Mouse (Mus musculus): ENCODE data around the gene Hoxc6. TPM values are rescaled to one million over a fixed set of nuclear protein-coding genes. Genes with fewer than 3 reads are reported as not detected.

Hoxc6 gene
- polyA plus RNA-seq (2015; fragmentation: Nextera tagmentation; extraction: Ambion mirVana): not detected in 2 replicates

GRCm38 (mm10) chr15:102997939-102998355 is at the start of gene Hoxc6:
TSS of gene Hoxc6 (plus strand) at chr15:102998257.
- H3K4me1 ChIP-seq (replicated peaks; ENCODE audit: control insufficient read depth, insufficient read depth, low read length): peaks cover 10% of the 10 kb centered on the region
- H3K36me3 ChIP-seq (ENCODE audit: control insufficient read depth, insufficient read depth): no peaks in the 10 kb centered on the region
- peaks cover 93% of the 10 kb centered on the region for H3K27me3 ChIP-seq (replicated peaks; ENCODE audit: control insufficient read depth, insufficient read depth, low read length)
- no peak within 1 kb of the TSS; the same call in 1 of the 2 replicates for H3K9ac ChIP-seq (replicated peaks; ENCODE audit: low read depth, low read length)
- ATAC-seq: no peak
- H3K27ac ChIP-seq (ENCODE audit: low read length): no peak within 1 kb of the TSS
- peak within 1 kb of the TSS; percentile 41 for H3K4me3 ChIP-seq (replicated peaks; ENCODE audit: low read length)
- H3K4me2 ChIP-seq (ENCODE audit: low read length): peak within 1 kb of the TSS; percentile 57
- 1% methylated on average over 19 of the region's 19 CpGs for WGBS
- H3K9me3 ChIP-seq (ENCODE audit: control insufficient read depth, low read length): no peaks in the 10 kb centered on the region

- 7% methylated on average over 2 of the region's 2 CpGs for WGBS
These were observed 49.2 kb upstream of the Hoxc6 start for GRCm38 (mm10) chr15:102948842-102949241.

GRCm38 (mm10) chr15:102949696-102950095 is 48.4 kb upstream of the Hoxc6 start:
- no peaks in the 10 kb centered on the region for H3K36me3 ChIP-seq (ENCODE audit: control insufficient read depth, insufficient read depth)

More at GRCm38 (mm10) chr15:102948842-102949241, 49.2 kb upstream of the Hoxc6 start:
- no peak for ATAC-seq
- H3K4me3 ChIP-seq (replicated peaks; ENCODE audit: low read length): no peak overlapping the region
- H3K9ac ChIP-seq (replicated peaks; ENCODE audit: low read depth, low read length): no peak overlapping the region
- no peak overlapping the region for H3K4me2 ChIP-seq (ENCODE audit: low read length)
- H3K27ac ChIP-seq (ENCODE audit: low read length): no peak overlapping the region
- no peaks in the 10 kb centered on the region for H3K9me3 ChIP-seq (ENCODE audit: control insufficient read depth, low read length)
- H3K4me1 ChIP-seq (replicated peaks; ENCODE audit: control insufficient read depth, insufficient read depth, low read length): no peaks in the 10 kb centered on the region
- no peaks in the 10 kb centered on the region for H3K36me3 ChIP-seq (ENCODE audit: control insufficient read depth, insufficient read depth)
- peaks cover 93% of the 10 kb centered on the region for H3K27me3 ChIP-seq (replicated peaks; ENCODE audit: control insufficient read depth, insufficient read depth, low read length)

GRCm38 (mm10) chr15:102950877-102951276 is 47.2 kb upstream of the Hoxc6 start:
- H3K9me3 ChIP-seq (ENCODE audit: control insufficient read depth, low read length): no peaks in the 10 kb centered on the region
- no peak for ATAC-seq
- no peak overlapping the region for H3K4me3 ChIP-seq (replicated peaks; ENCODE audit: low read length)
- peaks cover 86% of the 10 kb centered on the region for H3K27me3 ChIP-seq (replicated peaks; ENCODE audit: control insufficient read depth, insufficient read depth, low read length)
- no peaks in the 10 kb centered on the region for H3K36me3 ChIP-seq (ENCODE audit: control insufficient read depth, insufficient read depth)
- H3K4me2 ChIP-seq (ENCODE audit: low read length): no peak overlapping the region
- WGBS: 17% methylated on average over 2 of the region's 2 CpGs
- no peak overlapping the region for H3K9ac ChIP-seq (replicated peaks; ENCODE audit: low read depth, low read length)
- H3K4me1 ChIP-seq (replicated peaks; ENCODE audit: control insufficient read depth, insufficient read depth, low read length): no peaks in the 10 kb centered on the region
- H3K27ac ChIP-seq (ENCODE audit: low read length): no peak overlapping the region

More at GRCm38 (mm10) chr15:102949696-102950095, 48.4 kb upstream of the Hoxc6 start:
- Histone ChIP-seq H3K9me3 (ENCODE audit: control insufficient read depth, low read length) (no peaks in the 10 kb centered on the region), H3K27me3 (replicated peaks; ENCODE audit: control insufficient read depth, insufficient read depth, low read length) (peaks cover 93% of the 10 kb centered on the region), H3K27ac (ENCODE audit: low read length) (no peak overlapping the region), H3K4me1 (replicated peaks; ENCODE audit: control insufficient read depth, insufficient read depth, low read length) (no peaks in the 10 kb centered on the region), H3K9ac (replicated peaks; ENCODE audit: low read depth, low read length) (no peak overlapping the region), H3K4me2 (ENCODE audit: low read length) (no peak overlapping the region), H3K4me3 (replicated peaks; ENCODE audit: low read length) (no peak overlapping the region)
- WGBS: 1% methylated on average over 20 of the region's 20 CpGs
- no peak for ATAC-seq

- Histone ChIP-seq H3K9ac (replicated peaks; ENCODE audit: low read depth, low read length) (no peak overlapping the region), H3K4me3 (replicated peaks; ENCODE audit: low read length) (no peak overlapping the region), H3K4me2 (ENCODE audit: low read length) (no peak overlapping the region), H3K9me3 (ENCODE audit: control insufficient read depth, low read length) (no peaks in the 10 kb centered on the region), H3K27ac (ENCODE audit: low read length) (no peak overlapping the region), H3K27me3 (replicated peaks; ENCODE audit: control insufficient read depth, insufficient read depth, low read length) (peaks cover 84% of the 10 kb centered on the region), H3K36me3 (ENCODE audit: control insufficient read depth, insufficient read depth) (no peaks in the 10 kb centered on the region), H3K4me1 (replicated peaks; ENCODE audit: control insufficient read depth, insufficient read depth, low read length) (no peaks in the 10 kb centered on the region)
- no peak for ATAC-seq
- WGBS: 4% methylated on average over 6 of the region's 6 CpGs
These were observed 44.5 kb upstream of the Hoxc6 start for GRCm38 (mm10) chr15:102953561-102953960.

GRCm38 (mm10) chr15:102954192-102955006 is 43.7 kb upstream of the Hoxc6 start, which contains the start of gene Hoxc11:
TSS of gene Hoxc11 (plus strand) at chr15:102954427.
- ATAC-seq: no peak
- Histone ChIP-seq H3K9me3 (ENCODE audit: control insufficient read depth, low read length) (no peaks in the 10 kb centered on the region), H3K9ac (replicated peaks; ENCODE audit: low read depth, low read length) (no peak within 1 kb of the TSS), H3K4me2 (ENCODE audit: low read length) (no peak within 1 kb of the TSS), H3K4me1 (replicated peaks; ENCODE audit: control insufficient read depth, insufficient read depth, low read length) (no peaks in the 10 kb centered on the region), H3K4me3 (replicated peaks; ENCODE audit: low read length) (no peak within 1 kb of the TSS), H3K36me3 (ENCODE audit: control insufficient read depth, insufficient read depth) (no peaks in the 10 kb centered on the region), H3K27ac (ENCODE audit: low read length) (no peak within 1 kb of the TSS), H3K27me3 (replicated peaks; ENCODE audit: control insufficient read depth, insufficient read depth, low read length) (peaks cover 81% of the 10 kb centered on the region)
- under 1% methylated on average over 57 of the region's 57 CpGs for WGBS

GRCm38 (mm10) chr15:102955007-102955382 is 43.1 kb upstream of the Hoxc6 start:
- no peaks in the 10 kb centered on the region for H3K9me3 ChIP-seq (ENCODE audit: control insufficient read depth, low read length)
- no peak overlapping the region for H3K27ac ChIP-seq (ENCODE audit: low read length)
- peaks cover 82% of the 10 kb centered on the region for H3K27me3 ChIP-seq (replicated peaks; ENCODE audit: control insufficient read depth, insufficient read depth, low read length)
- no peaks in the 10 kb centered on the region for H3K36me3 ChIP-seq (ENCODE audit: control insufficient read depth, insufficient read depth)
- H3K4me3 ChIP-seq (replicated peaks; ENCODE audit: low read length): no peak overlapping the region
- WGBS: 0% methylated on average over 28 of the region's 28 CpGs
- no peak for ATAC-seq
- H3K4me1 ChIP-seq (replicated peaks; ENCODE audit: control insufficient read depth, insufficient read depth, low read length): no peaks in the 10 kb centered on the region
- no peak overlapping the region for H3K4me2 ChIP-seq (ENCODE audit: low read length)
- no peak overlapping the region for H3K9ac ChIP-seq (replicated peaks; ENCODE audit: low read depth, low read length)

GRCm38 (mm10) chr15:102955833-102956640 is 42.0 kb upstream of the Hoxc6 start:
- WGBS: under 1% methylated on average over 39 of the region's 40 CpGs
- ATAC-seq: no peak
- H3K9me3 ChIP-seq (ENCODE audit: control insufficient read depth, low read length): no peaks in the 10 kb centered on the region

GRCm38 (mm10) chr15:102956906-102957305 is 41.2 kb upstream of the Hoxc6 start:
- no peak overlapping the region for H3K4me3 ChIP-seq (replicated peaks; ENCODE audit: low read length)
- ATAC-seq: no peak
- no peak overlapping the region for H3K27ac ChIP-seq (ENCODE audit: low read length)
- H3K27me3 ChIP-seq (replicated peaks; ENCODE audit: control insufficient read depth, insufficient read depth, low read length): peaks cover 84% of the 10 kb centered on the region
- H3K36me3 ChIP-seq (ENCODE audit: control insufficient read depth, insufficient read depth): no peaks in the 10 kb centered on the region
- no peaks in the 10 kb centered on the region for H3K9me3 ChIP-seq (ENCODE audit: control insufficient read depth, low read length)
- no peak overlapping the region for H3K9ac ChIP-seq (replicated peaks; ENCODE audit: low read depth, low read length)
- H3K4me1 ChIP-seq (replicated peaks; ENCODE audit: control insufficient read depth, insufficient read depth, low read length): no peaks in the 10 kb centered on the region
- under 1% methylated on average over 12 of the region's 12 CpGs for WGBS
- no peak overlapping the region for H3K4me2 ChIP-seq (ENCODE audit: low read length)

More at GRCm38 (mm10) chr15:102955833-102956640, 42.0 kb upstream of the Hoxc6 start:
- no peaks in the 10 kb centered on the region for H3K4me1 ChIP-seq (replicated peaks; ENCODE audit: control insufficient read depth, insufficient read depth, low read length)
- H3K4me3 ChIP-seq (replicated peaks; ENCODE audit: low read length): no peak overlapping the region
- no peaks in the 10 kb centered on the region for H3K36me3 ChIP-seq (ENCODE audit: control insufficient read depth, insufficient read depth)
- H3K27ac ChIP-seq (ENCODE audit: low read length): no peak overlapping the region
- peaks cover 84% of the 10 kb centered on the region for H3K27me3 ChIP-seq (replicated peaks; ENCODE audit: control insufficient read depth, insufficient read depth, low read length)
- H3K4me2 ChIP-seq (ENCODE audit: low read length): no peak overlapping the region
- no peak overlapping the region for H3K9ac ChIP-seq (replicated peaks; ENCODE audit: low read depth, low read length)
